Mouse (Mus musculus) G1E (cell line): ENCODE data around the gene Gm49027. TPM values are rescaled to one million over a fixed set of nuclear protein-coding genes. Genes with fewer than 3 reads are reported as not detected.
A peak's percentile ranks its signal among the peaks of the same experiment; 100 is the strongest.

Experiments used
- ATAC-seq: 2 replicates; pipeline ENCODE4 v1.8.0; 2016; ENCODE audit warnings: mild to moderate bottlenecking; ENCODE audit not compliant: insufficient number of reproducible peaks, poor library complexity, low FRiP score, severe bottlenecking; ENCODE audit errors: extremely low read depth
- DNase-seq: peaks from one replicate; pipeline ENCODE4 v3.0.0; 2012; ENCODE audit warnings: low spot score
- H3K27me3 ChIP-seq: 2 replicates; pipeline ENCODE4 v1.6.1; 2012; ENCODE audit warnings: mild to moderate bottlenecking, low read length, inconsistent platforms; ENCODE audit not compliant: insufficient read depth
- H3K36me3 ChIP-seq: replicated peaks from 2 replicates; pipeline ENCODE3; 2012; ENCODE audit warnings: mild to moderate bottlenecking, inconsistent platforms
- H3K4me1 ChIP-seq: 2 replicates; pipeline ENCODE4 v1.6.1; 2012; ENCODE audit warnings: low read depth, low read length, inconsistent platforms, mixed read lengths; ENCODE audit not compliant: insufficient read depth
- H3K4me3 ChIP-seq: 2 replicates; pipeline ENCODE4 v1.5.1; 2012; ENCODE audit warnings: low read depth, mild to moderate bottlenecking, inconsistent platforms, low read length, moderate library complexity, mixed read lengths
- H3K9me3 ChIP-seq: replicated peaks from 2 replicates; pipeline ENCODE4 v1.6.1; 2012; ENCODE audit warnings: inconsistent platforms
- CTCF ChIP-seq: IDR thresholded peaks from 2 replicates; pipeline ENCODE4 v1.5.1; 2012; ENCODE audit warnings: low read depth, low read length, inconsistent platforms, mixed read lengths
- GATA1 ChIP-seq: IDR thresholded peaks from 2 replicates; pipeline ENCODE4 v1.6.1; 2012; ENCODE audit warnings: borderline replicate concordance, low read length, inconsistent platforms, mixed read lengths
- GATA2 ChIP-seq: IDR thresholded peaks from 2 replicates; pipeline ENCODE4 v1.6.1; 2012; ENCODE audit warnings: low read depth, low read length, inconsistent platforms, borderline replicate concordance
- POLR2AphosphoS5 ChIP-seq: IDR thresholded peaks from 2 replicates; pipeline ENCODE4 v1.6.1; 2012; ENCODE audit warnings: low read depth, low read length, inconsistent platforms; ENCODE audit not compliant: insufficient replicate concordance
- TAL1 ChIP-seq: conservative IDR thresholded peaks from 2 replicates; pipeline ENCODE4 v1.6.1; 2012; ENCODE audit warnings: low read depth, low read length, inconsistent platforms, mixed read lengths
- polyA plus RNA-seq: library from polyadenylated mRNA; stranded (reverse); fragments of >175 nt; gene quantifications from 2 replicates; pipeline ENCODE4 v1.2.3, GENCODE M21; 2012
- total RNA-seq, 2 experiments: library from RNA; stranded (forward) in 1 of 2; stranded (reverse) in 1 of 2; fragments of 200-1000 nt in 1 of 2; fragments of >200 nt in 1 of 2; fragmentation: Nextera tagmentation in 1 of 2; gene quantifications; 2 replicates each; pipeline ENCODE4 v1.2.3; 2014 to 2017

Gene Gm49027
- total and polyA plus RNA-seq, 3 experiments: 0.20 to 0.71 TPM; not detected in 1

GRCm38 (mm10) chr5:123555693-123556092, 30.4 kb upstream of the Gm49027 start:
- H3K9me3 ChIP-seq: no peaks in the 10 kb centered on the region
- no peaks in the 10 kb centered on the region for H3K4me1 ChIP-seq
- TF ChIP-seq TAL1 (no peak), GATA1 (no peak), POLR2AphosphoS5 (no peak), CTCF (no peak), GATA2 (no peak)
- no peak for ATAC-seq
- DNase-seq: no peak
- peaks cover 61% of the 10 kb centered on the region for H3K36me3 ChIP-seq
- no peaks in the 10 kb centered on the region for H3K27me3 ChIP-seq
- no peak overlapping the region for H3K4me3 ChIP-seq

DNA sequence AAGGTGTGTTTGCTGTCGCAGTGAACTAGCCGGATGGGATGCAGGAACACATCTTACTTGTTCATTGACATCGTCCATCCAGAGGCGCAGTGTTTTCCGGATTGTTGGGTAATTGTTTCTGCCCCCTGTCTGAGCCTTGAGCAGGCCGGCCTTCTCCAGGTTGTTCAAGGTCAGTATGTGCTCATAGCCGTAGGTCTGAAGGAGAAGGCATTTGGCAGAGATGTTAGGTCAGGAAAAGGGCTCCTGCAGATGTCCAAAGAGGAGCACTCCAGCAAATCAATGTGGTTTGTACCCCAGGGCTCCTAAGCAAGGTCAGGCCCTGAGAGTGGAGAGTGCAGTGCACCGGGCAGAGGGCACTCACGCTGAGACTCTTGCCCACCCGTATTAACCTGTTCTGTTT, 8.5 kb upstream of the Gm49027 start:
- H3K27me3 ChIP-seq: no peaks in the 10 kb centered on the region
- no peak overlapping the region for H3K4me3 ChIP-seq
- H3K4me1 ChIP-seq: no peaks in the 10 kb centered on the region
- DNase-seq (no peak), ATAC-seq (no peak)
- no peak for TF ChIP-seq CTCF
- no peak for TF ChIP-seq POLR2AphosphoS5
- no peak for TF ChIP-seq GATA1
- no peak for TF ChIP-seq TAL1
- TF ChIP-seq GATA2: no peak
- H3K9me3 ChIP-seq: no peaks in the 10 kb centered on the region
- peaks cover 89% of the 10 kb centered on the region for H3K36me3 ChIP-seq

DNA sequence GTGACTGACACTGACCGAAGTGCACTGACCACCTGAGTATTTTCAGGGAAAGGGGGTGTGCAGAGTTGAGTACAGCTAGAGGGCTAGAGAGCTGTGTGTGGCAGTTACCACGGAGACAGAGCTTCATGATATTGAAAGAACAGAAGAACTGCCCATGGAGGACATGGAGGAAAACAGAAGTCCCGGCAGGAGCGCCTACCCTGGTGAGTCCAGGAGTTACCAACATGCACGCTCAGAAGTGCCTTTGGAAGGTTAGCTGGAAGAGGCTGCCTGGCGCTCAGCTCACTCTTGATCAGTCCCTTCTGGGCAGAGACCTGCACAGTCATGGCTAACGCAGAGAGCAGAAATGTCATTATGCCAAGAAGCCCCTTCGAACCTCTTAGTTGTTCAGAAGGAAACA, 4.8 kb upstream of the Gm49027 start:
- TF ChIP-seq POLR2AphosphoS5 (no peak), GATA2 (no peak), GATA1 (no peak), TAL1 (no peak), CTCF (no peak)
- H3K36me3 ChIP-seq: peaks cover 97% of the 10 kb centered on the region
- H3K27me3 ChIP-seq: no peaks in the 10 kb centered on the region
- H3K9me3 ChIP-seq: no peaks in the 10 kb centered on the region
- ATAC-seq (no peak), DNase-seq (no peak)
- no peak overlapping the region for H3K4me3 ChIP-seq
- H3K4me1 ChIP-seq: peaks cover 3% of the 10 kb centered on the region; the same call in 1 of the 2 replicates

GRCm38 (mm10) chr5:123528641-123529040, 3.4 kb upstream of the Gm49027 start:
- Histone ChIP-seq H3K36me3 (peaks cover 91% of the 10 kb centered on the region), H3K4me1 (peaks cover 12% of the 10 kb centered on the region), H3K27me3 (no peaks in the 10 kb centered on the region), H3K4me3 (no peak overlapping the region), H3K9me3 (no peaks in the 10 kb centered on the region)
- ATAC-seq (no peak), DNase-seq (no peak)
- TF ChIP-seq TAL1 (no peak), GATA2 (no peak), CTCF (no peak), POLR2AphosphoS5 (no peak), GATA1 (no peak)

DNA sequence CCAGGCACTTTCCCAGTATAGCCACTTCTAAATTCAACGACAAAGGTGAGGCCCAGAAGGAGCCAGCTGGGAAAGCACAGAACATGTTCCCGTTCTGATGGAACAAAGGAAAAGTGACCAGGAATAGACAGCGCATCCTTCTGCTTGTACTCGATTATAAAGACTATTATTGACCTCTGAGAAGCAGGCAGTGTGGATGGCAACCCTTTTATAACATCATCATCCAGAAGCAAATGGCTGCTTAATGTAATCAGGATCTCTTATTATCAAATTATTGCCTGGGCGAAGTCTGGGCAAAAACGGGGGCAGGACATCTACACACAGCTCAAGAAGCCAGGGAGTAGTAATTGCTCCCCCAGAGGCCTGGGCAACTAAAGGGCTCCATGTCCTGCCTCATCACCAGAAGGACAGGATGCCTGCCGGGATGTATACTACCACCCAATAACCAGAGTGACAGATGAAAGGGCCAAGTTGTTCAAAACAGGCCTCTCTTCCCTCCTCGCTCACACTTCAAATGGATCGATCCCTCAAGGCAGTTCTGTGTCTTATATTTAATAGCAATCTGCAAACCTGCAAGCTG, 718 bp upstream of the Gm49027 start:
- no peaks in the 10 kb centered on the region for H3K9me3 ChIP-seq
- no peaks in the 10 kb centered on the region for H3K27me3 ChIP-seq
- ATAC-seq (no peak), DNase-seq (no peak)
- peaks cover 83% of the 10 kb centered on the region for H3K36me3 ChIP-seq
- peaks cover 29% of the 10 kb centered on the region for H3K4me1 ChIP-seq
- no peak overlapping the region for H3K4me3 ChIP-seq
- TF ChIP-seq GATA1 (no peak), TAL1 (no peak), POLR2AphosphoS5 (no peak), GATA2 (no peak), CTCF (no peak)

DNA sequence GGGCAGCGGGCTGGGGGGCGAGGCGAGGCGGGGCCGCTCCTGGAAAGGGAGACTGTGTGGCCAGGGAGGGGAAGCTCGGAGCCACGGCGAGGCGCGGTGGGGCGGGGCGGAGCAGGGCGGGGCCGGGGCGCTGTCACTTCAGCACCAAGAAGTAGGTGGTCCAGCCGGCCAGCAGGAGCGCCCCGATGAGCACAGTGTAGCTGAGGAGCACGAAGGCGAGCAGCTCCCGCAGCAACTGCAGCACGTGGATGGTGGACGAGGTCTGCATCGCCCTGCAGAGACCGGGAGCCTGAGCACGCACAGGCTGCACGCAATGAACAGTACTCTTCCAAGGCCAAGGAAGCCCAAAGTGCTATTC, 916 bp downstream of the Gm49027 start:
- no peak for TF ChIP-seq CTCF
- no peak for TF ChIP-seq GATA1
- no peak for TF ChIP-seq TAL1
- TF ChIP-seq GATA2: no peak
- peaks cover 83% of the 10 kb centered on the region for H3K36me3 ChIP-seq

More for the DNA sequence above, 916 bp downstream of the Gm49027 start:
- H3K9me3 ChIP-seq: no peaks in the 10 kb centered on the region
- H3K4me3 ChIP-seq: peak overlapping the region; percentile 88
- peaks cover 29% of the 10 kb centered on the region for H3K4me1 ChIP-seq
- peak; percentile 91 for DNase-seq
- H3K27me3 ChIP-seq: no peaks in the 10 kb centered on the region
- peak; percentile 51; the same call in 1 of the 2 replicates for ATAC-seq
